In genomic region chr7:44552141-44552908, GRCm38 (mm10) we compare ENCODE assay signal across 7 mouse cellular contexts. TPM values are rescaled to one million over a fixed set of nuclear protein-coding genes. Genes with fewer than 3 reads are reported as not detected.
DNase-seq lines count a peak whose midpoint lies in the region; ATAC-seq and TF ChIP-seq lines count a peak whose summit lies in the region.

No protein-coding gene starts in this region.

- ATAC-seq in lung, postnatal 0 days: no peak
- ATAC-seq in forebrain, embryonic 14.5 days: no peak
- ATAC-seq in limb, embryonic 14.5 days (ENCODE audit: low FRiP score, low read depth): no peak
- no peak for ATAC-seq in stomach, embryonic 15.5 days (ENCODE audit: insufficient read depth, low FRiP score, low read depth)

- no peaks in the 10 kb centered on the region for H3K27me3 ChIP-seq in lung, postnatal 0 days (replicated peaks; ENCODE audit: insufficient read depth, low read length)
- no peaks in the 10 kb centered on the region for H3K27me3 ChIP-seq in forebrain, embryonic 14.5 days (replicated peaks; ENCODE audit: control insufficient read depth, insufficient read depth, low read length)
- no peaks in the 10 kb centered on the region for H3K27me3 ChIP-seq in limb, embryonic 14.5 days (ENCODE audit: control insufficient read depth, insufficient read depth, low read length)
- H3K27me3 ChIP-seq in stomach, embryonic 15.5 days (replicated peaks): no peaks in the 10 kb centered on the region

- H3K4me2 ChIP-seq in lung, postnatal 0 days (replicated peaks; ENCODE audit: low read depth, low read length): peak overlapping the region; percentile 70; the same call in 1 of the 2 replicates
- peak overlapping the region; percentile 74 for H3K4me2 ChIP-seq in forebrain, embryonic 14.5 days (ENCODE audit: low read length)
- peak overlapping the region; percentile 56 for H3K4me2 ChIP-seq in limb, embryonic 14.5 days (replicated peaks; ENCODE audit: low read depth, low read length, severe bottlenecking)
- peak overlapping the region; percentile 58 for H3K4me2 ChIP-seq in stomach, embryonic 15.5 days

- no peaks in the 10 kb centered on the region for H3K9me3 ChIP-seq in lung, postnatal 0 days (ENCODE audit: low read length)
- H3K9me3 ChIP-seq in forebrain, embryonic 14.5 days (replicated peaks; ENCODE audit: control insufficient read depth, low read length): no peaks in the 10 kb centered on the region
- no peaks in the 10 kb centered on the region for H3K9me3 ChIP-seq in limb, embryonic 14.5 days (ENCODE audit: control insufficient read depth, low read length)
- no peaks in the 10 kb centered on the region for H3K9me3 ChIP-seq in stomach, embryonic 15.5 days

- no peak overlapping the region for H3K27ac ChIP-seq in lung, postnatal 0 days (ENCODE audit: low read length)
- H3K27ac ChIP-seq in forebrain, embryonic 14.5 days (ENCODE audit: low read depth, low read length): no peak overlapping the region
- 0 out of 2 replicates have a peak overlapping the region, but pooled peaks have one; percentile 96 for H3K27ac ChIP-seq in limb, embryonic 14.5 days (replicated peaks; ENCODE audit: low read depth, low read length)
- peak overlapping the region; percentile 99; the same call in 1 of the 2 replicates for H3K27ac ChIP-seq in stomach, embryonic 15.5 days

- no peak for TF ChIP-seq EP300 in lung, postnatal 0 days (IDR thresholded peaks at IDR 0.05)

- H3K4me3 ChIP-seq in lung, postnatal 0 days (ENCODE audit: low read depth, low read length): no peak overlapping the region
- peak overlapping the region; percentile 83 for H3K4me3 ChIP-seq in forebrain, embryonic 14.5 days (ENCODE audit: low read depth, low read length)
- H3K4me3 ChIP-seq in limb, embryonic 14.5 days (replicated peaks; ENCODE audit: low read length): peak overlapping the region; percentile 93
- peak overlapping the region; percentile 80 for H3K4me3 ChIP-seq in stomach, embryonic 15.5 days (replicated peaks)

- TF ChIP-seq CTCF in lung, postnatal 0 days (IDR thresholded peaks at IDR 0.05): no peak

- no peak overlapping the region for H3K9ac ChIP-seq in lung, postnatal 0 days (replicated peaks; ENCODE audit: low read depth)
- H3K9ac ChIP-seq in forebrain, embryonic 14.5 days (ENCODE audit: low read length): no peak overlapping the region
- no peak overlapping the region for H3K9ac ChIP-seq in limb, embryonic 14.5 days (ENCODE audit: low read depth, low read length, severe bottlenecking)
- H3K9ac ChIP-seq in stomach, embryonic 15.5 days: no peak overlapping the region

- peaks cover 17% of the 10 kb centered on the region for H3K36me3 ChIP-seq in lung, postnatal 0 days (ENCODE audit: insufficient read depth, low read length)
- H3K36me3 ChIP-seq in forebrain, embryonic 14.5 days (ENCODE audit: control insufficient read depth, insufficient read depth, low read length): peaks cover 31% of the 10 kb centered on the region
- H3K36me3 ChIP-seq in limb, embryonic 14.5 days (ENCODE audit: control insufficient read depth, insufficient read depth, low read length): peaks cover 26% of the 10 kb centered on the region
- peaks cover 17% of the 10 kb centered on the region for H3K36me3 ChIP-seq in stomach, embryonic 15.5 days

- no peak for DNase-seq in lung, postnatal 0 days (ENCODE audit: low spot score)
- no peak for DNase-seq in lung, postnatal 14 days
- DNase-seq in forebrain, embryonic 14.5 days (ENCODE audit: low spot score): no peak
- DNase-seq in limb, embryonic 14.5 days (ENCODE audit: low spot score): no peak
- no peak for DNase-seq in layer of hippocampus, postnatal 25 days (ENCODE audit: extremely low spot score in 1 of 2, low spot score in 1 of 2)
- no peak for DNase-seq in gastrocnemius, adult 18-20 months (ENCODE audit: low spot score)

- whole genome bisulfite sequencing in lung, postnatal 0 days: 82% methylated on average over 28 of the region's 31 CpGs
- 88% methylated on average over 31 of the region's 31 CpGs for WGBS in forebrain, embryonic 14.5 days
- WGBS in limb, embryonic 14.5 days: 86% methylated on average over 29 of the region's 31 CpGs
- 85% methylated on average over 31 of the region's 31 CpGs for WGBS in stomach, embryonic 15.5 days

- TF ChIP-seq POLR2A in limb, embryonic 14.5 days (IDR thresholded peaks at IDR 0.05; ENCODE audit: borderline replicate concordance, extremely low read depth, insufficient read depth, insufficient read length): no peak

- H3K4me1 ChIP-seq in lung, postnatal 0 days (ENCODE audit: insufficient read depth, low read depth, low read length): peaks cover 7% of the 10 kb centered on the region; the same call in 1 of the 2 replicates
- H3K4me1 ChIP-seq in forebrain, embryonic 14.5 days (ENCODE audit: control insufficient read depth, insufficient read depth, low read length): peaks cover 10% of the 10 kb centered on the region
- H3K4me1 ChIP-seq in limb, embryonic 14.5 days (ENCODE audit: control insufficient read depth, insufficient read depth, low read length): peaks cover 12% of the 10 kb centered on the region
- H3K4me1 ChIP-seq in stomach, embryonic 15.5 days: peaks cover 15% of the 10 kb centered on the region

RNA-seq across cellular contexts. Expression of gene Nr1h2, which starts 1.4 kb away (rescaled TPM):
- polyA plus RNA-seq in lung, postnatal 0 days (2015; fragmentation: Nextera tagmentation; extraction: Ambion mirVana): 74.8 and 84.3 TPM in 2 replicates
- 72.6 and 78.2 TPM in 2 replicates for polyA plus RNA-seq in forebrain, embryonic 14.5 days (2014; fragmentation: Nextera tagmentation; extraction: Ambion mirVana)
- polyA plus RNA-seq in limb, embryonic 14.5 days (2012; rRNA removed): 88.9 and 117 TPM in 2 replicates
- polyA plus RNA-seq in limb, embryonic 14.5 days (2014; fragmentation: Nextera tagmentation; extraction: Ambion mirVana): 63.8 and 75.9 TPM in 2 replicates
- 62.9 and 65.0 TPM in 2 replicates for polyA plus RNA-seq in stomach, embryonic 15.5 days (2015; fragmentation: Nextera tagmentation; extraction: Ambion mirVana)
- 10 to 100 TPM; 60.6 to 66.3 TPM for total RNA-seq in layer of hippocampus, postnatal 25 days (2021)
- 10 to 100 TPM; 42.7 to 45.2 TPM for total RNA-seq in gastrocnemius, adult 18-20 months (2021)

RNA-seq across cellular contexts. Expression of gene Pold1, which starts 3.7 kb away (rescaled TPM):
- polyA plus RNA-seq in lung, postnatal 0 days (2015; fragmentation: Nextera tagmentation; extraction: Ambion mirVana): 13.5 and 17.5 TPM in 2 replicates
- 32.6 and 33.0 TPM in 2 replicates for polyA plus RNA-seq in forebrain, embryonic 14.5 days (2014; fragmentation: Nextera tagmentation; extraction: Ambion mirVana)
- 102 and 133 TPM in 2 replicates for polyA plus RNA-seq in limb, embryonic 14.5 days (2012; rRNA removed)
- polyA plus RNA-seq in limb, embryonic 14.5 days (2014; fragmentation: Nextera tagmentation; extraction: Ambion mirVana): 62.1 and 63.1 TPM in 2 replicates
- 69.8 and 75.6 TPM in 2 replicates for polyA plus RNA-seq in stomach, embryonic 15.5 days (2015; fragmentation: Nextera tagmentation; extraction: Ambion mirVana)
- total RNA-seq in layer of hippocampus, postnatal 25 days (2021): 1 to 10 TPM; 7.3 to 8.9 TPM
- total RNA-seq in gastrocnemius, adult 18-20 months (2021): 1 to 10 TPM; 4.6 to 4.8 TPM

RNA-seq across cellular contexts. Expression of gene Napsa, which starts 19.9 kb away (rescaled TPM):
- 824 and 832 TPM in 2 replicates for polyA plus RNA-seq in lung, postnatal 0 days (2015; fragmentation: Nextera tagmentation; extraction: Ambion mirVana)
- polyA plus RNA-seq in forebrain, embryonic 14.5 days (2014; fragmentation: Nextera tagmentation; extraction: Ambion mirVana): 0.74 and 0.79 TPM in 2 replicates
- 1.4 and 1.5 TPM in 2 replicates for polyA plus RNA-seq in limb, embryonic 14.5 days (2012; rRNA removed)
- 2.2 and 2.3 TPM in 2 replicates for polyA plus RNA-seq in limb, embryonic 14.5 days (2014; fragmentation: Nextera tagmentation; extraction: Ambion mirVana)
- 4.9 and 5.0 TPM in 2 replicates for polyA plus RNA-seq in stomach, embryonic 15.5 days (2015; fragmentation: Nextera tagmentation; extraction: Ambion mirVana)
- total RNA-seq in layer of hippocampus, postnatal 25 days (2021): not detected
- total RNA-seq in gastrocnemius, adult 18-20 months (2021): under 1 TPM; 0.47 to 0.91 TPM

RNA-seq across cellular contexts. Expression of gene Spib, which starts 20.5 kb away (rescaled TPM):
- polyA plus RNA-seq in lung, postnatal 0 days (2015; fragmentation: Nextera tagmentation; extraction: Ambion mirVana): 0.72 and 1.2 TPM in 2 replicates
- polyA plus RNA-seq in forebrain, embryonic 14.5 days (2014; fragmentation: Nextera tagmentation; extraction: Ambion mirVana): not detected in 2 replicates
- 1.1 and 1.5 TPM in 2 replicates for polyA plus RNA-seq in limb, embryonic 14.5 days (2012; rRNA removed)
- polyA plus RNA-seq in limb, embryonic 14.5 days (2014; fragmentation: Nextera tagmentation; extraction: Ambion mirVana): 0.43 and 0.59 TPM in 2 replicates
- 0.40 and 0.42 TPM in 2 replicates for polyA plus RNA-seq in stomach, embryonic 15.5 days (2015; fragmentation: Nextera tagmentation; extraction: Ambion mirVana)
- total RNA-seq in layer of hippocampus, postnatal 25 days (2021): under 1 TPM; 0.12 TPM
- under 1 TPM in 1 of 2 experiments, not detected in 1; 0.14 TPM for total RNA-seq in gastrocnemius, adult 18-20 months (2021)

RNA-seq across cellular contexts. Expression of gene Mybpc2, which starts 27.9 kb away (rescaled TPM):
- 0.37 and 0.46 TPM in 2 replicates for polyA plus RNA-seq in lung, postnatal 0 days (2015; fragmentation: Nextera tagmentation; extraction: Ambion mirVana)
- 0.10 TPM in 2 replicates for polyA plus RNA-seq in forebrain, embryonic 14.5 days (2014; fragmentation: Nextera tagmentation; extraction: Ambion mirVana)
- polyA plus RNA-seq in limb, embryonic 14.5 days (2012; rRNA removed): 0.03 TPM in 2 replicates
- 0.06 and 0.15 TPM in 2 replicates for polyA plus RNA-seq in limb, embryonic 14.5 days (2014; fragmentation: Nextera tagmentation; extraction: Ambion mirVana)
- 0.27 and 0.32 TPM in 2 replicates for polyA plus RNA-seq in stomach, embryonic 15.5 days (2015; fragmentation: Nextera tagmentation; extraction: Ambion mirVana)
- total RNA-seq in layer of hippocampus, postnatal 25 days (2021): not detected
- total RNA-seq in gastrocnemius, adult 18-20 months (2021): 1,000 to 10,000 TPM; 4,330 to 4,768 TPM

Comparison
In these comparisons a context has a peak if more than half of its experiments do, and no peak if none do; other contexts are left out.
1. H3K27ac ChIP-seq: peak in limb, embryonic 14.5 days (single experiment) and stomach, embryonic 15.5 days (single experiment); none in lung, postnatal 0 days (single experiment) and forebrain, embryonic 14.5 days (single experiment).
2. RNA of gene Napsa, which starts 19.9 kb away (polyA plus RNA-seq): 824 to 832 TPM in lung, postnatal 0 days; 4.9 to 5.0 TPM in stomach, embryonic 15.5 days, 1.4 to 2.3 TPM in limb, embryonic 14.5 days and 0.74 to 0.79 TPM in forebrain, embryonic 14.5 days; every median in the first group is over 100 times any median in the second.
3. Peak in every context shown above with its lines, with median percentiles within 50 percentile points of each other: H3K4me2 ChIP-seq.